Mouse (Mus musculus): ENCODE results near the gene Mmp19. TPM values are rescaled to one million over a fixed set of nuclear protein-coding genes. Genes with fewer than 3 reads are reported as not detected.
"Not testable (repeated sequence)": the region's sequence is repeated elsewhere in the genome, so short reads cannot be mapped to it uniquely, and the experiment has no call there.

Mmp19 gene
- total RNA-seq, 2 experiments from 2014 or later: 0.05 TPM; not detected in 1

DNA sequence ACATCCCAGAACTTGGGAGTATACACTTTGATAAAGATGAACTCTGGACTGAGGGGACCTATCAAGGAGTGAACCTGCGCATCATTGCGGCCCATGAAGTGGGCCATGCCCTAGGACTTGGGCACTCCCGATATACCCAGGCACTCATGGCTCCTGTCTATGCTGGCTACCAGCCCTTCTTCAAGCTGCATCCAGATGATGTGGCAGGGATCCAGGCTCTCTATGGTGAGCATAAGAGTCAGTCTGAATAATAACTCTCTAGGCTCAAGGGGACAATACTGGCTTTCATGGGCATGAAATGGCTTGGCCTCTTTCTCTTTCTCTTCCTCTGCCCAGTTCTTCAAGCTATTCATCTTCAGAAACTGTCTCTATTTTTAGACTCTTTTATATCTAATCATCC lies 4.9 kb downstream of the Mmp19 start:
- no peak for ATAC-seq (replicated peaks; ENCODE audit: low FRiP score, low TSS enrichment, poor library complexity, severe bottlenecking)

DNA sequence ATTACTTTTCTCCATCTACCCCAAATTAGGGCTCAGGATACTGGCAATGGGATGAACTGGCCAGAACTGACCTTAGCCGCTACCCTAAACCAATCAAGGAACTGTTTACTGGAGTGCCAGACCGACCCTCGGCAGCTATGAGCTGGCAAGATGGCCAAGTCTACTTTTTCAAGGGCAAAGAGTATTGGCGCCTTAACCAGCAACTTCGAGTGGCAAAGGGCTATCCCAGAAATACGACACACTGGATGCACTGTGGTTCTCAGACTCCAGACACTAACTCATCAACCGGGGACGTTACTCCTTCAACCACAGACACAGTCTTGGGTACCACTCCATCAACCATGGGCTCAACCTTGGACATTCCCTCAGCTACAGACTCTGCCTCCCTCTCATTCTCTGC lies 8.0 kb downstream of the Mmp19 start:
- no peak for ATAC-seq (replicated peaks; ENCODE audit: low FRiP score, low TSS enrichment, poor library complexity, severe bottlenecking)

DNA sequence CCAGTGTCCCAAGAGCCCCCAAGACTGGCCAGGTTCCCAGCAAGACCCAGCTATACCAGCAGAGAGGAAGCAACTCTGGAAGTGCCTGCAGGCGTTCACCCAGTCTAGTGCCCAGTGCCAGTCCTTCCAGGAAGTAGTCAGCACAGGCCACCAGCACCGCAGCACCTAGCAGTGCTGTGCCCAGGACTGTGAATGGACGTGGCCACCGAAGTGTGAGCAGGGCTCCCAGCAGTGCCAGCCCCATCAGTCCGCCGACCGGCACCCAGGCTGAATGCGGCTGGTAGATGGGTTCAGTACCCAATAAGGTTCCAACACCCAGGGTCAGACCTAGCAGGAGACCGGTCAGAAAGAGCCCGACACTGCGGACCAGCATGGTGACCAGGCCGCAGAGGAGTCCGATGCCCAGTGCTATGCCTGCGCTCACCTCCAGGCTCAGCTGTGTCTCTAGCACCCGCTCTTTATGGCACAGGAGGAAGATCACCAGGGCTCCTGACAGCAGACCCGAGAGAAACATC lies 11.3 kb downstream of the Mmp19 start:
- ATAC-seq (replicated peaks; ENCODE audit: low FRiP score, low TSS enrichment, poor library complexity, severe bottlenecking): no peak

DNA sequence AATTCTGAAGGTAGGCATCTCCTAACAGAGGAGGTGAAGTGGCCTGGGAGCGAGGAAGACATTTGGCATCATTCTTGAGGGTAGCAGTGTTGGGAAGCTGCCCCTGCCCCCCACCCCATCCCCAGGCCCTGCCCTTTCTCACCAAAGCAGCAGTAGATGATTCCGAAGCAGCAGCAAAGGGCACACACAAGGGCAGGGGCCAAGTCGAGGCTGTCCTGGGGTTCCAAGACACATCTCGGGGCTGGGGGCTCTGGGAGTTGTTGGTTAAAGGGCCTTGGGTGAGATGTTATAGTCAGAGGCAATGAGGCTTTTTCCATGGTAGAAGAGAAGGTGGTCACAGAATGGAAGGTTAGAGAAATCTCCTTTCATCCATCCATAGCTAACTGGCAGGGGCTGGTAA lies 12.2 kb downstream of the Mmp19 start:
- no peak for ATAC-seq (replicated peaks; ENCODE audit: low FRiP score, low TSS enrichment, poor library complexity, severe bottlenecking)

DNA sequence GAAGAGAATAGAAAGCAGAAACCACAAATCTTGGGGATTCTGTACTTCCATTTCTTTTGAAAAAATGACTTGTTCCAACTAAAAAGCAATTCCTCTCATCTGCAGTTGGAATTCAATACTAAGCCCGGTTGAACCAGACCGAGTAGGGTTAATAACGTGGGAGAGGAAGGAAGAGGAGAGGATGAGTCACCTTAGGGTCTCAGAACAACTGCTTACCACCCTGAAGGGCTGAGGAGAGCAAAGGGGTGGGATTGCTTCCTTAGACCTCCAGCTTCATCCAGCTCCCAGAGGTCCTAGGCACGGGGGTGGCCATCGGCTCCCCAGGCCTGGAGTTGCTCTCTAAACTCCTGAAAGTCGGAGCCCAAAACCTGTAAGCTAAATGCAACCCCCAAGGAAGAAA lies 12.7 kb downstream of the Mmp19 start:
- ATAC-seq (replicated peaks; ENCODE audit: low FRiP score, low TSS enrichment, poor library complexity, severe bottlenecking): no peak

DNA sequence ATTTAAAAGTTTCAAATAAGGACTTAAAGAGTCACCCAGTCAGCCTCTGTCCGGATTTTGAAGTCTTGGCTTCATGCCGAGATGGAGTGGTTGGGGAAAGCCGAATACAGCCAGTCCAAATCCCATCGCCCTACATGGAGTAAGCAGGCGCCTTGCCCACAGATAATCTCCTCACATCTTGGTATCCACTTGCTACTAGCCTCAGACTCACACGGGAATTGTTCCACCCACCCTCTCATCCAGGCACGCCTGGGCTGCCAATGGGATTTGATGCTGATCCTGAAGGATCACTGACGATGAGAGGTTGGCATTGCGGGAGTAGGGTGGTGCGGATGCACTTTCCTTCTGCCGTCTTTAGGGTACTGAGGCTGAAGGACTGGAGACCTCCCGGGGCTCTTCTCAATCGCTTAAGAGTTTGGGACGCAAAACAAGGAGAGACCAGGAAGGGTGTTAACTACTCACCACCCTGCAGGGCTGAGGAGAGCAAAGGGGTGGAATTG lies 13.1 kb downstream of the Mmp19 start, which contains the start of gene Dnajc14:
Dnajc14 (plus strand) TSS at position 292 of the 500 bp plus-strand sequence.
- no peak; the same call in 1 of the 2 replicates for ATAC-seq (replicated peaks; ENCODE audit: low FRiP score, low TSS enrichment, poor library complexity, severe bottlenecking)

DNA sequence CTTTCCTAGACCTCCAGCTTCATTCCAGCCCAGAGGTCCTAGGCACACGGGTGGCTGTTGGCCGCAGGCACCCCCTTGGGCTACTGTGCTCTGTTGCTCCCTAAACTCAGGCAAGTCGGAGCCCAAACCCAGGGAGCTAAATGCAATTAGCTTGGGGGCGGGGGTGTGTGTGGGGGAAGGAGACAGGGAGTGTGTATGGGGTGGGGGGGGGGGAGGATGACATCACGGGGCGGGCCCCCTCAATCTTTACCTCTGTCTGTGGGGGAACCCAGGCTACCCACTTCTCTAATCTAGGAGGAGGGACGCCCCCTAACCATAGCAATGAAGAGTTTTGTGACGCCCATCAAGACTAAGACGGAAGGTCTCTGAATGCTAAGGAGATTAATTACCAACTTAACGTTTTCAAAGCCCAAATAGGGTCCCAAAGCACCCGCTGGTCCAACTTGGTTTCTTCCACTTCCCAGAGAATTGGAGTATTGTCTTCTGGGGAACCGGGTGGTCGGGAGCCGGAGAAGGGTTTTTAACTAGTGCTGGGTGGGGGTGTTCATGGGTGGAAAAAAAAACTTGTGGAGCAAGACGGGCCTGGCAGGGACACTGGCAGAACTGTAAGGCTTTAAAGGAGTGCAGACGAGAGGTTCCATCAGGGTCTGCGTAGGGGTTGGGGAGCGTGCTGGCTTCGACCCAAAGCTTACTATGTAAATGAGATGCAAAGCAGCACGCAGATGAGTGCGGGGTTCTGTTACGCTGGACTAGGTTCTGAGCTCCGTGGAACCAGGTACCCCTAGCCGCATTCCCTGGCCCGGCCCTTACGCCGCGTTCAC lies 13.8 kb downstream of the Mmp19 start, which contains the start of gene Tmem198b:
Tmem198b (minus strand) TSS at position 100 of the 821 bp plus-strand sequence.
- ATAC-seq (replicated peaks; ENCODE audit: low FRiP score, low TSS enrichment, poor library complexity, severe bottlenecking): peak; percentile 40

DNA sequence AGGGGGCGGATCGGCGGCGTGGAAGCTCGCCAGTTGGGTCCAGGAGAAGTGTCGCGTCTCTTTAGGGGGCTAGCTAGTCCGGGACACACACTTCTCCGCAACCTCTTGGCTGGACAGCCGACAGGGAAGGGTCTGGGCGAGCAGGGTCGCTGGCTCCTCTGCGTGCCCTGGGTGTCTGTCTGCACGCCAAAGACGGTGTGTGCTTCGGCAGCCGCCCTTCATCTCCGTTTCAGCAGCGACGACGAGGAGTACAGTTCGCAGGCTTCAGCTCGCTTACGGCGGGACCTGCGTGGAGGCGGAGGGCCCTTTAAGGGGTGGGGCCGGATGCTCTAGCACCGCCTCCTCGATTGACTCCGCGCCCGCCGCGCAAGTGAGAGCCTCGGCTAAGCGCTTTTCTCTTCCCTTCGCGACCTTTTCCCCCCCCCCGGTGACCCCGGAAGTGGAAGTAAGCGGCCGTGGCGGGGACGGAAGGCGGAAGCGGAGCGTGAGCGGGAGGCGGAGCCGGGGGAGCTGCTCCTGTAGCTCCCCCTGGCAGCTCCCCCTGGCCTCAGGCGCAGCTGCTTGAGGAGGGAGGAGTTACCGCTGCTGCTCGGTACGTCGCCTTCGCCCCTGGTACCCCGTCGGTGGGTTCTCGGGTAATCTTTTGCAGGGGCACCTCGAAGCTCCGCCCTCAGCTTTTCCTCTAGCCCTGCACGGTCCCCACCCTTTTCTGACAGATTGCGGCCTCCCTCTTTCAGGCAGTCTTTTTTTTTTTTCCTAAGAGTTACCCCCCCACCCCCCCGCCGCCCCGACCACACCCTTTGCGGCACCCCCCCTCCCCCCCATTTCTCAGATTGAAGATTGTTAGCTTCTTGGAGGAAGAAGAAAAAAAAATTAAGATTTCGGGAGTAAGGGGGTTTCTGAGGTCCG lies 14.6 kb downstream of the Mmp19 start:
- peak; percentile 88 for ATAC-seq (replicated peaks; ENCODE audit: low FRiP score, low TSS enrichment, poor library complexity, severe bottlenecking)

DNA sequence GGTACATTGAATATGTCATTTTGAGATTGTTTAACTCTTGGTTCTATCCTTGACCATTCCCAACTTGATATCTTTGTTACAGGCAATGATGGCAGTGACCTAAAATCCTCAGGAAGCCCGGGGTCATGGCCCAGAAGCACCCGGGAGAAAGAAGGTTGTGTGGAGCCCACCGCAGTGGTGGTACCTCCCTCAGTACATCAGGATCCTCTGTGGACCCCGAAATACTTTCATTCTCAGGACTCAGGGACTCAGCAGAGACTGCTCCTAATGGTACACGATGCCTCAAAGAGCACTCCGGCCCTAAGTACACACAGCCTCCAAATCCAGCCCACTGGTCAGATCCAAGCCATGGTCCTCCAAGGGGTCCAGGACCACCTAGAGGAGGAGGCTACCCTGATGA lies 15.4 kb downstream of the Mmp19 start:
- no peak for ATAC-seq (replicated peaks; ENCODE audit: low FRiP score, low TSS enrichment, poor library complexity, severe bottlenecking)

DNA sequence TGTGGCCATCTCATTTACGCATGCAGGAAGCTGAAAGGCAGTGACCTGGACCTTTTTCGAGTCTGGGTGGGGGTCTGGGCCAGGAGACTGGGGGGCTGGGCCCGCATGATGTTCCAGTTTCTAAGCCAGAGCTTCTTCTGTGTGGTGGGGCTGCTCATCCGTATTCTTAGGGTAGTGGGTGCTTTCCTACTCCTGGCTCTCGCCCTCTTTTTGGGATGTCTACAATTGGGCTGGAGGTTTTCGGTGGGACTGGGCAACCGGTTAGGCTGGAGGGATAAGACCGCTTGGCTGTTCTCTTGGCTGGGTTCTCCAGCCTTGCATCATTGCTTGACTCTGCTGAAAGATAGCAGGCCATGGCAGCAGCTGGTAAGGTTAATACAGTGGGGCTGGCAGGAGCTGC lies 16.3 kb downstream of the Mmp19 start:
- ATAC-seq (replicated peaks; ENCODE audit: low FRiP score, low TSS enrichment, poor library complexity, severe bottlenecking): no peak

DNA sequence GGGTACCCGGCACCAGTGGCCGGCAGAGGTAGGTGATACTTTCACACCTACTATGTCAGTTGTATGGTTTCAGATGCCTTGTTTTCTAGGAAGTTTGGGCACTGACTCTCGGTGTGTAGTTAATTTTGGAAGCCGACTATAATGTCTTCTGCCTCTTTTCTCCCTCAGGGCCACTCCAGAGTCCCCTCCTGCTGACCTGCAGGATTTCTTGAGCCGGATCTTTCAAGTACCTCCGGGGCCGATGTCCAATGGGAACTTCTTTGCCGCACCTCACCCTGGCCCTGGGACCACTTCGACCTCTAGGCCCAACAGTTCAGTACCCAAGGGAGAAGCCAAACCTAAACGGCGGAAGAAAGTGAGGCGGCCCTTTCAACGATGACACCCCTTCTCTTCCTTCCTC lies 26.3 kb downstream of the Mmp19 start, which contains the start of gene Sarnp:
Sarnp (plus strand) TSS at position 301 of the 400 bp plus-strand sequence.
- ATAC-seq (replicated peaks; ENCODE audit: low FRiP score, low TSS enrichment, poor library complexity, severe bottlenecking): no peak

DNA sequence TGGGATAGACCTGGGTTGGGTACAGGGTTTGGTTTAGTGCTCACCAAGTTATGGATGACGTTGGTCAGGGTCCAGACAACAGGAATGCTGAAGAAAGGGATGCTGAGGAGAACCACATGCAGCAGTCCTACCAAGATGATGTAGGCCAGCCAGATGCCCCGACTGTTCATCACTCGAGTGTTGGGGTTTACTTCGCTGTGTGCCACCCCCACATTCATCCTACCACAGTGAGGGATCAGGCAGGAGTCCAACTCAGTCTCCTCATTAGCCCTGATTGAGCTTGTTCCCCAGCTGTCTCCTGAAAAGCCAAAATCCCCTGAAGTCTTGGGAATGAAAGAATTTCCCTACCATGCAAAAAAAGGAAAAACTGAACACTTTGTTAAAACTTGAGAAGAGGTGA lies 29.5 kb downstream of the Mmp19 start:
- ATAC-seq (replicated peaks; ENCODE audit: low FRiP score, low TSS enrichment, poor library complexity, severe bottlenecking): no peak

DNA sequence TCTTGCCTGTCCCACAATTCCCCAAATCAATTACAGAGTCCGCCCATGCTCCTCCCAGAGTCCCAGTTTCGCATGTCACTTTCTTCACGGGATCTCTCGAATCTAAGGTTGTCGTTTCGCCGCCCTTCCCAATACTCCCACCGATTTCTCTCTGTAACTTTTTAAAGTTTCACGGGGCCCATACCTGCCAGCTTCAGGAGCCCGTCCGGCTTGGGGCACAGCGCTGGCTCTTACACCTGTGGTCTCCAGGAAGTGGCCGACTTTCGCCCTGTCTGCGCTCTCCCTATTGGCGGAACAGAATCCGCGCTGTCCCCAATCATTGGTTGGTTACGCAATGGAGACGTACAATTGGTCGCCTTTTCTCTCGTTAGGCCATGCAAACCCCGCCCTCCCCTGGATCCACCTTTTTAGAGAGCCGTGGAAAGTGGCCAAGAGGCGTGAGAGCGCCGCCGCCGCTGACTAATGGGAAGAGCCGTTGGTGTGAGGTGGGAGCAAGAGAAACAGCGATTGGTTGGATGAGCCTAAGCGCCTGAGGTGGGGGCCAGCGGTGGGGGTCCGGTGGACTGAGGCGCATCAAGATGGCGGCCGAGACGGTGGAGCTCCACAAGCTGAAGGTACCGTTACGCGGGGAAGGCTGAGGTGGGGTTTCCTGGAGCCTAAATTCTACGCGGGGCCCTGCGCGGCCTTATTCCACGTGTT lies 30.8 kb downstream of the Mmp19 start, which contains the start of gene Ormdl2:
Ormdl2 (minus strand) TSS at position 288 of the 699 bp plus-strand sequence.
- peak; percentile 97 for ATAC-seq (replicated peaks; ENCODE audit: low FRiP score, low TSS enrichment, poor library complexity, severe bottlenecking)

DNA sequence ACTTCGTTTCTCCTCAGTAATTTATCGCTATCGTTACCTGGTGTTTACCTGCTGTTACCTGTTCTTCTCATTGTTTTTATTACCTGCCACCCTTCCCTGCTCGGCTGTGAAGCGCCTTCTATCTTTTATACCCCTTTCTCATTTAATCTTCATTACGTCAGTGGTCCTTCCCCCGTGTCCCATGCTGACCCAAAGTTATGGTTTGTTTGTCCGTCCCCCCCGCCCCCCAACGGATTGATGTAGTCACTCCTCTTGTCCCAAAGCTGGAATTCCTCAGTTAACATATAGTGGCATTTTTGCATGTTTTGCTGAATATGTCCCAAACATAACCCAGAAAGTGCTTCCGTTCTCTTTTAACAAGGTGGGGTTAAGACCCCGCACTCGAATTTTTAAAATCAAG lies 31.4 kb downstream of the Mmp19 start:
- 0 out of 2 replicates have a peak, but pooled peaks have one; percentile 2 for ATAC-seq (replicated peaks; ENCODE audit: low FRiP score, low TSS enrichment, poor library complexity, severe bottlenecking)

DNA sequence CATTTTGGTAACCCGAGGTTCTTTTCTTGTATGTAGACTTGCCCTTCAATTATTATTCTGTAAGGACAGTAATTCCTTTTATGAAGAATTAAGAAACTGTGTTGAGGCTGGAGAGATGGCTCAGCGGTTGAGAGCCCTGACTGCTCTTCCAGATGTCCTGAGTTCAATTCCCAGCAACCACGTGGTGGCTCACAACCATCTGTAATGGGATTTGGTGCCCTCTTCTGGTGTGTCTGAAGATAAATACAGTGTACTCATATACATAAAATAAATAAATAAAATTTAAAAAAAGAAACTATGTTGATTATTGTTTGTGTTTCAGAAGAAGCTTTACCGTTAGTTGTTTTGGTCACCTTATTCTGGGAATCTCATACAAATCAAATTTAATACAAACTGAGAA lies 32.4 kb downstream of the Mmp19 start:
- ATAC-seq (replicated peaks; ENCODE audit: low FRiP score, low TSS enrichment, poor library complexity, severe bottlenecking): not testable (repeated sequence)

DNA sequence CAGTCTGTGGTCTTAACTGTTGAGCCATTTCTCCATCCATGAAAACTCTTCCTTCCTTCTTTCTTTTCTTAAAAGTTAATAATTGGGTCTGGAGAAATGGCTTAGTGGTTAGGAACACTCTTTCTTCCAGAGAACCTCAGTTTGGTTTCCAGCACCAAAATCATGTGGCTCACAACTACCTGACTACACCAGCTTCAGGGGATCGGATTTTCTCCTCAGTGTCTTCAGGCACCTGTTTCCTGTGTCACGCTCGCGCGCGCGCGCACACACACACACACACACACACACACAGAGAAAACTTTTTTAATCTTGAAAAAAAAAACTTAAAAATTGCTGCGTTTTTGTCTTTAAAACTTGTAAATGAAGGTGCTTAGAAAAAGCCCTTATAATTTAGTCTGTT lies 33.1 kb downstream of the Mmp19 start:
- ATAC-seq (replicated peaks; ENCODE audit: low FRiP score, low TSS enrichment, poor library complexity, severe bottlenecking): no peak

DNA sequence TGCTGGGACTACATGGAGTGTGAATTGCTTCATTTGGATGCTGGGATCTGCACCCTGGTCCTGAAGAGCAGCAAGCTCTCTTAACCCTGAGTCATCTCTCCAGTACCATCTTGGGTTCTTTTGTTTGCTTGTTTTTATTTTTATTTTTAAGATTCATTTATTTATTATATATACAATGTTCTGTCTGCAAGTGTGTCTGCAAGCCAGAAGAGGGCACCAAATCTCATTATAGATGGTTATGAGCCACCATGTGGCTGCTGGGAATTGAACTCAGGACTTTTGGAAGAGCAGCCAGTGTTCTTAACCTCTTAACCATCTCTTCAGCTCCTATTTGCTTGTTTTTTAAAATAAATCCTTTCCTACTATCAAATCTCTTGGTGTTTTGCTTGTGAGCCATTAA lies 46.7 kb downstream of the Mmp19 start:
- ATAC-seq (replicated peaks; ENCODE audit: low FRiP score, low TSS enrichment, poor library complexity, severe bottlenecking): no peak

DNA sequence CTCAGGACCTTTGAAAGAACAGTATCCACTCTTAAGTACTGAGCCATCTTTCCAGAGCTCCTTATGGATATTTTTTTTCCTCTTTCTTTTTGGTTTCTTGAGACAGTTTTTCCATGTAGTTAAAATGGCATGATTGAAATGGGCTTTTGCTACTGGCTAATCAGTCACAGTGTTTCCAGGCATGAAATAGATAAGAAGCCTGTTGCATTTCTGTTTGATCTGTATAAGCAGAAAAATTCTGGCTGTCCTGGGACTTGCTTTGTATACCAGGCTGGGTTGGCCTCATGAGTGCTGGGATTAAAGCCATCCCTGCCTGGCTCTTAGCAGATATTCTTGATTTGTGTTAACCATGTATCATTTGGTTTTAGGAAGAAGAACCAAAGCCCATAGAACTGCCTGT lies 48.7 kb downstream of the Mmp19 start:
- peak; percentile 69 for ATAC-seq (replicated peaks; ENCODE audit: low FRiP score, low TSS enrichment, poor library complexity, severe bottlenecking)

DNA sequence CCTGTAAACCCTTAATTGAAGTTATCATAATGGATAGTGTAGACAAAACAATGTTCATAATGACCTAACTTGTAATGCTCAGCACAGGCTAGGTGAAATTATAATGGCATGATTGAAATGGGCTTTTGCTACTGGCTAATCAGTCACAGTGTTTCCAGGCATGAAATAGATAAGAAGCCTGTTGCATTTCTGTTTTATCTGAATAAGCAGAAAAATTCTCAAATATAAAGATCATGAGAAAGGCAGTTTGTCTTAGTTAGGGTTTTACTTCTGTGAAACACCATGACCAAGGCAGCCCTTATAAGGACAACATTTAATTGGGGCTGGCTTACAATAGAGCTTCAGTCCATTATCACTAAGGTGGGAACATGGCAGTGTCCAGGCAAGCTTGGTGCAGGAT lies 49.9 kb downstream of the Mmp19 start:
- peak; percentile 64 for ATAC-seq (replicated peaks; ENCODE audit: low FRiP score, low TSS enrichment, poor library complexity, severe bottlenecking)
